Mouse (Mus musculus) right cerebral cortex, adult 2 months (tissue): Measurements from ENCODE around the gene Trim27.
A peak's percentile ranks its signal among the peaks of the same experiment; 100 is the strongest.

ENCODE experiments used
- DNase-seq, 2 experiments: peaks; one replicate each; pipeline ENCODE4 v3.0.0; 2021 to 2022; ENCODE audit warnings: low spot score in 2 of 2

Gene Trim27

GRCm38 (mm10) chr13:21221656-21222462 lies 42.6 kb downstream of the Trim27 start:
- DNase-seq = peak in 1 of 2 experiments; percentile 18

- peak; percentile 96 for DNase-seq
Measured at GRCm38 (mm10) chr13:21222463-21223022, 43.3 kb downstream of the Trim27 start.

GRCm38 (mm10) chr13:21223242-21223655 lies 44.0 kb downstream of the Trim27 start:
- no peak for DNase-seq

GRCm38 (mm10) chr13:21224376-21224775 lies 45.1 kb downstream of the Trim27 start:
- DNase-seq = no peak

GRCm38 (mm10) chr13:21225206-21225605 lies 46.0 kb downstream of the Trim27 start:
- no peak for DNase-seq

GRCm38 (mm10) chr13:21226031-21226430 lies 46.8 kb downstream of the Trim27 start:
- DNase-seq = no peak

GRCm38 (mm10) chr13:21233732-21234705 lies 54.8 kb downstream of the Trim27 start:
- DNase-seq = peak; percentile 92 to 97

- no peak for DNase-seq
Measured at GRCm38 (mm10) chr13:21236714-21237113, 57.5 kb downstream of the Trim27 start.

GRCm38 (mm10) chr13:21237161-21237560 lies 57.9 kb downstream of the Trim27 start:
- DNase-seq = no peak

- DNase-seq = peak; percentile 42 to 68
Measured at GRCm38 (mm10) chr13:21240788-21241187, 61.5 kb downstream of the Trim27 start.

- DNase-seq = peak in 1 of 2 experiments; percentile 40
Measured at GRCm38 (mm10) chr13:21242408-21243125, 63.3 kb downstream of the Trim27 start.

- DNase-seq = no peak
Measured at GRCm38 (mm10) chr13:21243196-21243595, 64.0 kb downstream of the Trim27 start.

GRCm38 (mm10) chr13:21244089-21244488 lies 64.8 kb downstream of the Trim27 start:
- DNase-seq = no peak
